Mouse (Mus musculus): ENCODE measurements at regions not wholly inside any gene's neighbourhood (a gene's known extent, or its start where the extent isn't known, plus 50 kb on each side); places are given as distances from the start of the nearest gene placed in this dataset.
A peak's percentile ranks its signal among the peaks of the same experiment; 100 is the strongest.
"Not testable (repeated sequence)": the region's sequence is repeated elsewhere in the genome, so short reads cannot be mapped to it uniquely, and the experiment has no call there.

DNA sequence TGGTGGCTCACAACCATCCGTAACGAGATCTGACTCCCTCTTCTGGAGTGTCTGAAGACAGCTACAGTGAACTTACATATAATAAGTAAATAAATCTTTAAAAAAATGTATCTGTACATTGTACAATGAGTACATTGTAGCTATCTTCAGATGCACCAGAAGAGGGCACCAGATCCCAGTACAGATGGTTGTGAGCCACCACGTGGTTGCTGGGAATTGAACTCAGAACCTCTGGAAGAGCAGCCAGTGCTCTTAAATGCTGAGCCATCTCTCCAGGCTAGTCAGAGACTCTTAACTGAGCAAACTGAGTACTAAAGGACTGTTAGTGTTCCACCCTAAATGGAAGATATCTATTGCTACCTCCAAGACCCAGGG, 85.1 kb upstream of the Tbl1x start:
- H3K27ac ChIP-seq (replicated peaks; ENCODE audit: insufficient read depth, low read depth, low read length); H3K4me3 ChIP-seq (ENCODE audit: insufficient read depth, low read depth, low read length); H3K27me3 ChIP-seq (ENCODE audit: control insufficient read depth, insufficient read depth, low read length); H3K9ac ChIP-seq (ENCODE audit: low read depth, low read length); H3K4me1 ChIP-seq (ENCODE audit: control insufficient read depth, insufficient read depth, low read length); DNase-seq (ENCODE audit: extremely low read depth, low read depth, low spot score); H3K79me2 ChIP-seq (ENCODE audit: control insufficient read depth, insufficient read depth, low read length); H3K36me3 ChIP-seq (ENCODE audit: control insufficient read depth, insufficient read depth, low read length): not testable (repeated sequence)
- TF ChIP-seq CTCF (IDR thresholded peaks at IDR 0.05; ENCODE audit: low read depth, low read length) = 0 out of 2 replicates have a peak, but pooled peaks have one; percentile 1
- 84% methylated on average over 3 of the region's 3 CpGs for WGBS

GRCm38 (mm10) chrX:77426836-77427235, 84.0 kb upstream of the Tbl1x start:
- not testable (repeated sequence) for H3K9ac ChIP-seq (ENCODE audit: low read depth, low read length); H3K27ac ChIP-seq (replicated peaks; ENCODE audit: insufficient read depth, low read depth, low read length); H3K27me3 ChIP-seq (ENCODE audit: control insufficient read depth, insufficient read depth, low read length); DNase-seq (ENCODE audit: extremely low read depth, low read depth, low spot score); H3K4me1 ChIP-seq (ENCODE audit: control insufficient read depth, insufficient read depth, low read length); H3K36me3 ChIP-seq (ENCODE audit: control insufficient read depth, insufficient read depth, low read length); H3K4me3 ChIP-seq (ENCODE audit: insufficient read depth, low read depth, low read length); H3K79me2 ChIP-seq (ENCODE audit: control insufficient read depth, insufficient read depth, low read length)
- WGBS = 90% methylated on average over 6 of the region's 6 CpGs

- TF ChIP-seq CTCF (IDR thresholded peaks at IDR 0.05; ENCODE audit: low read depth, low read length) (no peak), POLR2A (IDR thresholded peaks at IDR 0.05; ENCODE audit: extremely low read depth, insufficient read depth, low read length) (no peak)
- Histone ChIP-seq H3K4me1 (ENCODE audit: control insufficient read depth, insufficient read depth, low read length) (no peaks in the 10 kb centered on the region), H3K79me2 (ENCODE audit: control insufficient read depth, insufficient read depth, low read length) (no peaks in the 10 kb centered on the region), H3K4me3 (ENCODE audit: insufficient read depth, low read depth, low read length) (no peak overlapping the region), H3K36me3 (ENCODE audit: control insufficient read depth, insufficient read depth, low read length) (no peaks in the 10 kb centered on the region), H3K9ac (ENCODE audit: low read depth, low read length) (no peak overlapping the region), H3K27me3 (ENCODE audit: control insufficient read depth, insufficient read depth, low read length) (no peaks in the 10 kb centered on the region), H3K27ac (replicated peaks; ENCODE audit: insufficient read depth, low read depth, low read length) (no peak overlapping the region)
- no peak for DNase-seq (ENCODE audit: extremely low read depth, low read depth, low spot score)
- 65% methylated on average over 2 of the region's 2 CpGs for WGBS
Measured at GRCm38 (mm10) chrX:77432001-77432565, 78.7 kb upstream of the Tbl1x start.

DNA sequence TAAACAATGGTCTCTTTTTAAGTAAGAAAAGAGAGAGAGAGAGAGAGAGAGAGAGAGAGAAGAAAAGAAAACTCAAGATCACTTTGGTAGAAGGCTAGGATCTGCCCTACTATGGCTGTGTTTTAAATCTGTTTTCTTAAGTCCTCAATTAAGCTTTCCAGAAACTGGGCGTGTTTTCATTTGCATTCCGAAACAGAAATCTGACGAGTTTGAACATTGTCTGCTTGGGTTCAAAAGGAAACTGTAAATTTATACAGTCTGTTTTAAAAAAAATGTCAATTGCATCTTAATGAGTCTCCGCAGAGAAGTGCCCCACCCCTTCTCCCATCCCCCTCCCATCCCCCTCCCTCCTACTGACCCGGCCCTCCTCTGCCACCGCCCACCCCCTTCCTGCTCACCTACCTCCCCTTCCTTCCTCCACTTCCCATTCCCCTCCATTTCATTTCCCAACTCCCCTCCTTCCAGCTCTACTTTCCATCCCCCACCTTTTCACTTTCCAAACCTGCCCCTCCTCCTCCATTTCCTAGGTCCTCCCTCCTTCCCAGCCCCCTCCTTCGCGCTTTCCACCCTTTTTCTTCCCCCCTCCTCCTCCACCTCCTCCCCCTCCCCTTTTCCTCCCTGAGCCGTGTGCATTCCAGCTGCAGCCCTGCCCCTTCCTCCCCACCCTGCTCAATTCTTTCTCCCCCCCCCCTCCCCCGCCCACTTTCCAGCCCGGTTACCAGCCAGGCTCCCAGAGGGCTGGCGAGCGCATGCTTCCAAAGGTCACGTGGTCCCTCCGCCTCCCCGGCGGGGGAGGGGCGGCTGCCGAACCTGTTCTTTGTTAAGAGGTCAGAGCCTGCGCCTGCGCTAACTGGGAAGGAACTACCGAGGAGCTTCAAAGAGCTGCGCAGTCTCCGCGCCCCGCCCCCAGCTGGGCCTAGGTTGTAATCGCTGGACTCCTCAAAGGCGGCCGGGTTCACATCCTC, 77.7 kb upstream of the Tbl1x start:
- Histone ChIP-seq H3K9ac (ENCODE audit: low read depth, low read length) (0 out of 2 replicates have a peak overlapping the region, but pooled peaks have one; percentile 33), H3K36me3 (ENCODE audit: control insufficient read depth, insufficient read depth, low read length) (no peaks in the 10 kb centered on the region), H3K4me1 (ENCODE audit: control insufficient read depth, insufficient read depth, low read length) (no peaks in the 10 kb centered on the region), H3K27ac (replicated peaks; ENCODE audit: insufficient read depth, low read depth, low read length) (no peak overlapping the region), H3K79me2 (ENCODE audit: control insufficient read depth, insufficient read depth, low read length) (no peaks in the 10 kb centered on the region), H3K4me3 (ENCODE audit: insufficient read depth, low read depth, low read length) (peak overlapping the region; percentile 54), H3K27me3 (ENCODE audit: control insufficient read depth, insufficient read depth, low read length) (no peaks in the 10 kb centered on the region)
- TF ChIP-seq POLR2A (IDR thresholded peaks at IDR 0.05; ENCODE audit: extremely low read depth, insufficient read depth, low read length) = no peak
- no peak for TF ChIP-seq CTCF (IDR thresholded peaks at IDR 0.05; ENCODE audit: low read depth, low read length)
- DNase-seq (ENCODE audit: extremely low read depth, low read depth, low spot score) = peak; percentile 81
- WGBS = 2% methylated on average over 26 of the region's 29 CpGs

DNA sequence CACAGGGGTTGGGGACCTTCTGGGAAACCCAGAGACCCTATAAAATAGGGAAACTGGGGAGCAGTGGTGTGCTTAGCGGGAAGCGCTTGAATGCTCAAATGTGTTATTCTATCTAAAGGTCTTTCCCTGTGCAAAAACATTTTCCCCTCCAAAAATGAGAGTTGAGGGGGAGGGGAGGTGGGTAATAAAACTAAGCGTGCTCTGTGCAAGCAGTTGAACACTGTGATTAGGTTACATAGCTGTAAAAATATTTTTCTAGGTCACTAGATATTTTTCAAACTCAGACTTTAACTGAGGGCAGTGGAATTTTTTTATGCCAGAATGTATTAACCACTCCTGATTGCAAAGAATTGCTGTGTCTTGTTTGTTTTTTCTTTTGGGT, 77.0 kb upstream of the Tbl1x start:
- DNase-seq (ENCODE audit: extremely low read depth, low read depth, low spot score) = no peak
- H3K36me3 ChIP-seq (ENCODE audit: control insufficient read depth, insufficient read depth, low read length) = no peaks in the 10 kb centered on the region
- no peak overlapping the region for H3K27ac ChIP-seq (replicated peaks; ENCODE audit: insufficient read depth, low read depth, low read length)
- WGBS = 7% methylated on average over 3 of the region's 3 CpGs
- no peaks in the 10 kb centered on the region for H3K4me1 ChIP-seq (ENCODE audit: control insufficient read depth, insufficient read depth, low read length)
- H3K9ac ChIP-seq (ENCODE audit: low read depth, low read length) = no peak overlapping the region
- TF ChIP-seq POLR2A (IDR thresholded peaks at IDR 0.05; ENCODE audit: extremely low read depth, insufficient read depth, low read length) (no peak), CTCF (IDR thresholded peaks at IDR 0.05; ENCODE audit: low read depth, low read length) (no peak)
- H3K79me2 ChIP-seq (ENCODE audit: control insufficient read depth, insufficient read depth, low read length) = no peaks in the 10 kb centered on the region
- no peak overlapping the region for H3K4me3 ChIP-seq (ENCODE audit: insufficient read depth, low read depth, low read length)
- H3K27me3 ChIP-seq (ENCODE audit: control insufficient read depth, insufficient read depth, low read length) = no peaks in the 10 kb centered on the region

DNA sequence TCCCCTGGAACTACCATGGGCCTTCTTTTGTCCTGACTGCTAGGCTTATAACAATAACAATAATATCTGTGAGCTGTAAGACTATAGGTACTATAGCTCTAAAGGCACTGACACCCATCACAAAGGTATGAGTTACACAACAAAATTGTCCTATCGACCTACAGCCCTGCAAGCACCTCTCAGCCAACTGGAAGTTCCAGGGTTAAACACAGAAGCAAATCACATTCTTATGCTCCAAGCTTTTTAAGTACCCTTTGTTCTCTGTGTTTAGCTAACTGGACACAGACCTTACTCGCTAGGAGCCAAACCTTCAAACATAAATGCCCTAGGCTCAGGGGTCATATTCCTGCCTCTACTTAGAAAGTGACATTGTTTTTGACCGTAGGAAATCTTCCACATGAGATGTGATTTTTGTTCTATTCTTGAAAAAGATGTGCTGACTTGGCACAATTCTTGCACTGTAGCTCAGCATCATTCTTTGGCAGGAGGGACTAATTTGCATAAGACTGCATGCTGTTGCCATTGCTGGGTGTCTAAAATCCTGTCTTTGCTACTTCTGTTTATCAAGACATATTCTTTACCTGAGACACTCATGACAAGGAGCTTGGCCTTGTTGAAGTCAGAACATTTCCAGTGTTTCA, 66.8 kb upstream of the Tbl1x start:
- no peak overlapping the region for H3K9ac ChIP-seq (ENCODE audit: low read depth, low read length)
- no peak overlapping the region for H3K27ac ChIP-seq (replicated peaks; ENCODE audit: insufficient read depth, low read depth, low read length)
- TF ChIP-seq POLR2A (IDR thresholded peaks at IDR 0.05; ENCODE audit: extremely low read depth, insufficient read depth, low read length) (no peak), CTCF (IDR thresholded peaks at IDR 0.05; ENCODE audit: low read depth, low read length) (no peak)
- DNase-seq (ENCODE audit: extremely low read depth, low read depth, low spot score) = no peak
- no peak overlapping the region for H3K4me3 ChIP-seq (ENCODE audit: insufficient read depth, low read depth, low read length)
- H3K27me3 ChIP-seq (ENCODE audit: control insufficient read depth, insufficient read depth, low read length) = no peaks in the 10 kb centered on the region
- H3K4me1 ChIP-seq (ENCODE audit: control insufficient read depth, insufficient read depth, low read length) = no peaks in the 10 kb centered on the region; the same call in 1 of the 2 replicates
- no peaks in the 10 kb centered on the region for H3K36me3 ChIP-seq (ENCODE audit: control insufficient read depth, insufficient read depth, low read length)
- WGBS = 41% methylated on average over 3 of the region's 3 CpGs
- no peaks in the 10 kb centered on the region for H3K79me2 ChIP-seq (ENCODE audit: control insufficient read depth, insufficient read depth, low read length)
